Mouse (Mus musculus): ENCODE measurements around the gene Mical1. TPM values are rescaled to one million over a fixed set of nuclear protein-coding genes. Genes with fewer than 3 reads are reported as not detected.

Mical1 gene
- total and polyA plus RNA-seq, 3 experiments, result 9.6 to 20.3 (median 11.0) TPM

- DNase-seq, result no peak
- H3K79me2 ChIP-seq (replicated peaks; ENCODE audit: control insufficient read depth, insufficient read depth, low read length), result no peaks in the 10 kb centered on the region
- no peaks in the 10 kb centered on the region for H3K36me3 ChIP-seq (ENCODE audit: control insufficient read depth, insufficient read depth, low read length)
- 7% methylated on average over 14 of the region's 14 CpGs for WGBS
- H3K27me3 ChIP-seq (ENCODE audit: control insufficient read depth, insufficient read depth, low read length), result no peaks in the 10 kb centered on the region
- H3K27ac ChIP-seq, result peak overlapping the region; percentile 90
- intact Hi-C loops (cut with DNase I), result loop anchor here (1.0 kb wide), 2 partner anchors 28 to 41 kb away; partner anchors contain the start of genes Ppil6 and Smpd2
- peak overlapping the region; percentile 64 for H3K9ac ChIP-seq (ENCODE audit: low read depth, low read length)
- TF ChIP-seq EP300 (IDR thresholded peaks at IDR 0.05; ENCODE audit: insufficient read depth, low read depth, low read length) (no peak), POLR2A (IDR thresholded peaks at IDR 0.05; ENCODE audit: insufficient read depth, low read depth, low read length) (no peak)
- peak overlapping the region; percentile 81 for H3K4me3 ChIP-seq
- peaks cover 2% of the 10 kb centered on the region; the same call in 1 of the 2 replicates for H3K4me1 ChIP-seq (ENCODE audit: control insufficient read depth, insufficient read depth, low read length)
These were observed 26.4 kb upstream of the Mical1 start for GRCm38 (mm10) chr10:41449684-41450083.

DNA sequence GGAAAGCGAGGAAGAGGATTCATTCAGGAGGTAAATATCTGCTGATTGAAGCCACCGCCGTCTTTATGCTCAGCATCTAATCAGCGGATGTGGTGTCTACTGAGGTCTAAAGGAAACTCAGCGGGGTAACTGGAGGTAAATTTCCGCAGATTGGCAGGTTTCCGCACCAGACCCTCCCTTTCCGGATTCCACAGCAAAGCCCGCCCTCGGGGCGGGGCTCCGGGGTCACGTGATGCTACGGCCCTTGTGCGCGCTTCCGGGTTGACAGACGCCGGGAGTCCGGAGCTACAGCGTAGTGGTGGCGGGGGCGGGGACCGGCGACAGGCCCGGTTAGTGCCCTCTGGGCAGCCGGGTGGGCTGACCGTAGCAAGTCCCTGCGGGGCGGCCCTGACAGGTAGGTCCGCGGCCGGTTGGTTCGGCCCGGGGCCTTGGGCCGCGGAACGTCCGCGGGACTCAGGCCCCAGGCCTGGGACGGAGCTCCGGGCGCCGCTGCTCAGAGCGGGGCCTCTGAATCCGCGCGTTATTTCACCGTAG is 25.9 kb upstream of the Mical1 start, which contains the start of gene Zbtb24:
Zbtb24 (plus strand) TSS at position 247 of the 534 bp plus-strand sequence.
- intact Hi-C loops (cut with DNase I), result loop anchor here (1.0 kb wide), 2 partner anchors 27 to 40 kb away; partner anchors contain the start of genes Ppil6 and Smpd2
- Histone ChIP-seq H3K4me3 (peak within 1 kb of the TSS; percentile 81), H3K36me3 (ENCODE audit: control insufficient read depth, insufficient read depth, low read length) (no peaks in the 10 kb centered on the region), H3K9ac (ENCODE audit: low read depth, low read length) (peak within 1 kb of the TSS; percentile 96), H3K4me1 (ENCODE audit: control insufficient read depth, insufficient read depth, low read length) (peaks cover 2% of the 10 kb centered on the region; the same call in 1 of the 2 replicates), H3K79me2 (replicated peaks; ENCODE audit: control insufficient read depth, insufficient read depth, low read length) (no peaks in the 10 kb centered on the region), H3K27me3 (ENCODE audit: control insufficient read depth, insufficient read depth, low read length) (no peaks in the 10 kb centered on the region), H3K27ac (peak within 1 kb of the TSS; percentile 90)
- DNase-seq, result peak; percentile 96
- under 1% methylated on average over 49 of the region's 49 CpGs for WGBS
- TF ChIP-seq EP300 (IDR thresholded peaks at IDR 0.05; ENCODE audit: insufficient read depth, low read depth, low read length) (0 out of 2 replicates have a peak, but pooled peaks have one; percentile 51), CTCF (IDR thresholded peaks at IDR 0.05) (no peak), POLR2A (IDR thresholded peaks at IDR 0.05; ENCODE audit: insufficient read depth, low read depth, low read length) (peak; percentile 92)

GRCm38 (mm10) chr10:41450780-41451522 is 25.2 kb upstream of the Mical1 start:
- H3K79me2 ChIP-seq (replicated peaks; ENCODE audit: control insufficient read depth, insufficient read depth, low read length), result no peaks in the 10 kb centered on the region
- intact Hi-C loops (cut with DNase I), result loop anchor here (1.0 kb wide), 2 partner anchors 26 to 39 kb away; partner anchors contain the start of genes Ppil6 and Smpd2
- peak overlapping the region; percentile 96 for H3K9ac ChIP-seq (ENCODE audit: low read depth, low read length)
- H3K4me1 ChIP-seq (ENCODE audit: control insufficient read depth, insufficient read depth, low read length), result peaks cover 2% of the 10 kb centered on the region; the same call in 1 of the 2 replicates
- no peaks in the 10 kb centered on the region for H3K27me3 ChIP-seq (ENCODE audit: control insufficient read depth, insufficient read depth, low read length)
- DNase-seq, result no peak
- peak overlapping the region; percentile 81 for H3K4me3 ChIP-seq
- no peak for TF ChIP-seq CTCF (IDR thresholded peaks at IDR 0.05)
- no peak for TF ChIP-seq EP300 (IDR thresholded peaks at IDR 0.05; ENCODE audit: insufficient read depth, low read depth, low read length)
- no peak for TF ChIP-seq POLR2A (IDR thresholded peaks at IDR 0.05; ENCODE audit: insufficient read depth, low read depth, low read length)
- 51% methylated on average over 18 of the region's 18 CpGs for WGBS
- no peaks in the 10 kb centered on the region for H3K36me3 ChIP-seq (ENCODE audit: control insufficient read depth, insufficient read depth, low read length)
- H3K27ac ChIP-seq, result peak overlapping the region; percentile 90

DNA sequence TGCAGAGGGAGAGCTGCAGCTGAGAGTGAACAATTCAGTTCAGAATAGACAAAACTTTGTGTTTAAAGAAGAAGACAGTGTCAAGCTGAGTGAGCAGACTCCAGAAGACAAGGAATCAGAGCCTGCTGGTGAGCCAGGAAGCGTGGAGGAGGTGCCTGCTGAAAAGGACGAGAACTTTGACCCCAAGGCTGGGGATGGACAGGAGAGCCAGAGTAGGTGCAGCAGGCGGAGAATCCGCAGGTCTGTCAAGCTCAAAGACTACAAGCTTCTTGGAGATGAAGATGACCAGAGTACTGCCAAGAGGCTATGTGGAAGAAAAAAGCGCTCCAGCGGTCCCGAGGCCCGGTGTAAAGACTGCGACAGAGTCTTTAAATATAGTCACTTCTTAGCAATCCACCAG is 24.5 kb upstream of the Mical1 start:
- intact Hi-C loops (cut with DNase I), result no loop called here
- TF ChIP-seq EP300 (IDR thresholded peaks at IDR 0.05; ENCODE audit: insufficient read depth, low read depth, low read length) (no peak), POLR2A (IDR thresholded peaks at IDR 0.05; ENCODE audit: insufficient read depth, low read depth, low read length) (no peak), CTCF (IDR thresholded peaks at IDR 0.05) (no peak)
- no peak overlapping the region for H3K4me3 ChIP-seq

GRCm38 (mm10) chr10:41452791-41453190 is 23.3 kb upstream of the Mical1 start:
- 82% methylated on average over 3 of the region's 3 CpGs for WGBS
- intact Hi-C loops (cut with DNase I), result no loop called here
- Histone ChIP-seq H3K27me3 (ENCODE audit: control insufficient read depth, insufficient read depth, low read length) (no peaks in the 10 kb centered on the region), H3K79me2 (replicated peaks; ENCODE audit: control insufficient read depth, insufficient read depth, low read length) (no peaks in the 10 kb centered on the region), H3K27ac (no peak overlapping the region), H3K9ac (ENCODE audit: low read depth, low read length) (no peak overlapping the region), H3K4me3 (no peak overlapping the region), H3K4me1 (ENCODE audit: control insufficient read depth, insufficient read depth, low read length) (peaks cover 2% of the 10 kb centered on the region; the same call in 1 of the 2 replicates), H3K36me3 (ENCODE audit: control insufficient read depth, insufficient read depth, low read length) (no peaks in the 10 kb centered on the region)
- TF ChIP-seq CTCF (IDR thresholded peaks at IDR 0.05) (no peak), POLR2A (IDR thresholded peaks at IDR 0.05; ENCODE audit: insufficient read depth, low read depth, low read length) (no peak), EP300 (IDR thresholded peaks at IDR 0.05; ENCODE audit: insufficient read depth, low read depth, low read length) (no peak)
- DNase-seq, result no peak

More for the DNA sequence above, 24.5 kb upstream of the Mical1 start:
- Histone ChIP-seq H3K79me2 (replicated peaks; ENCODE audit: control insufficient read depth, insufficient read depth, low read length) (no peaks in the 10 kb centered on the region), H3K9ac (ENCODE audit: low read depth, low read length) (no peak overlapping the region), H3K27ac (no peak overlapping the region), H3K4me1 (ENCODE audit: control insufficient read depth, insufficient read depth, low read length) (peaks cover 2% of the 10 kb centered on the region; the same call in 1 of the 2 replicates), H3K27me3 (ENCODE audit: control insufficient read depth, insufficient read depth, low read length) (no peaks in the 10 kb centered on the region), H3K36me3 (ENCODE audit: control insufficient read depth, insufficient read depth, low read length) (no peaks in the 10 kb centered on the region)
- WGBS, result 94% methylated on average over 9 of the region's 9 CpGs
- no peak for DNase-seq
